Mouse (Mus musculus) heart, adult 18-20 months (tissue): ENCODE data around the gene Trappc3. TPM values are rescaled to one million over a fixed set of nuclear protein-coding genes. Genes with fewer than 3 reads are reported as not detected.

Experiments used
- DNase-seq, 2 experiments: peaks; one replicate each; pipeline ENCODE4 v3.0.0; 2021 to 2022; ENCODE audit warnings: mixed read lengths in 1 of 2
- total RNA-seq, 2 experiments: library from RNA; stranded (reverse); gene quantifications; 2 replicates each; pipeline ENCODE4 v1.2.3; 2021

The Trappc3 gene
- total RNA-seq, 2 experiments from 2014 or later = 46.2 to 56.9 TPM

DNA sequence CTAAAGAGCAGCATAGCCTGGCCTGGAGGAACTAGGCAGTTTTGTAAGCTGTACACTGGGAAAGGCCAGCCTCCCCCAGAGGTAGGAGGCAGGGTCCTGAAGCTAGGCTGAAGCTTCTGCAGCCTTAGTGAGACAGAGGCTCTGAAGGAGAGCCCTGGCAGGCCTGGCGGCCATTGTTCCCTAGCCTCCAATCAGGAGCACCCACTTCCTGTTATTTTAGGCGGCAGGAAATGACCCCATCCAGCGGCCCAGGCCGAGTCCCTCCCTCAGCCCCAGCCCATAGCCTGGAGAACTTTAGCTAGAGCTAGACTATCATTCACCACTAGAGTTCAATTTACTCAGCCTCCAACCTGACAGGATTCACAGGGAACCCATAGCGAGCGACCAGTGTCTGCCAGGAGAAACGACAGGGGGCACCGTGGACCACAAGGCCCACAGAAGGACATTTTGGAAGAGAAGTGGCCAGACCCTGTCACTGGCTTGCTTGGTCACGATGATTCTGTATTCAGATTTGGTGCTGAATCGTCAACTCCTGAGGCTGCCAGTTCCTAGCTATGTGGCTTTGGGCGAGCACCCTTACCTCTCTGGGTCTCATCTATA is 10.4 kb upstream of the Trappc3 start:
- DNase-seq = peak; percentile 75 to 88

DNA sequence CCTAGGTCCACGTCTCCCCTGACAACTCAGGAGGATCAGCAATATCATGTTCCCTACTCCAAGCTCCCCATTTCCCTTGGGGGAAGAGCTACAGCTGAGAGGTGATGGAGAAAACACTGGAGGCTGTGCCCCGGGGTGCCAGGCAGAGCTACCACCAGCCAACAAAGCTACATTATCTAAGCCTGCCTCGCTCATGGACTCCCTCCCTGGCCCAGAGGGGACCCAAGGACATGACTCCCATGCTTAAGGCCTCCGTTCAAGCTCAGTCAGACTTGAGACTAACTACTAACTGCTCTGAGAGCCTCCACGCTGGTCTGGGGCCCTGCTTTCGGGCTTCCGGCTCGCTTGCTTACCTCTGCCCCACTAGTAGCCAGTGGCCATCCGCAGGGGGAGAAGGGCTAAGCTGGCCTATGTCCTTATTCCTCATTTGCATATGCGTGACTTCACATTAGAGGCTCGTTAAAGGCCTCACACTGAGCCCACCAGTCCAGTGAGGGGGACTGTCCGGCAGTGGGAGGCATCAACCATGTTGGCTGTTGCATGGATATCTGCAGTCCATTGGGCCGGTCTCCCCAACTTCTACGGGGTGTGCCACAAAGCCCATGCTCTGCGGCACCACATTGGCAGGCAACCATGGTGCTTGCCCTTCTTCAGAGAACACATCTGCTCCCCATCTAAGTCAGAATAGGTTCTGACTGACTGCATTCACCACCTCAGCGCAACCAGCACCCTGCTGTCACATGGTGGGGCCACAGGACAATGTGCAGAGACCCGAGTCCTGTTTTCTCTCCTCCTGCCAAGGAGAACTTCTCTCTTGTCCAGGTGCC is 9.5 kb upstream of the Trappc3 start:
- DNase-seq = no peak

DNA sequence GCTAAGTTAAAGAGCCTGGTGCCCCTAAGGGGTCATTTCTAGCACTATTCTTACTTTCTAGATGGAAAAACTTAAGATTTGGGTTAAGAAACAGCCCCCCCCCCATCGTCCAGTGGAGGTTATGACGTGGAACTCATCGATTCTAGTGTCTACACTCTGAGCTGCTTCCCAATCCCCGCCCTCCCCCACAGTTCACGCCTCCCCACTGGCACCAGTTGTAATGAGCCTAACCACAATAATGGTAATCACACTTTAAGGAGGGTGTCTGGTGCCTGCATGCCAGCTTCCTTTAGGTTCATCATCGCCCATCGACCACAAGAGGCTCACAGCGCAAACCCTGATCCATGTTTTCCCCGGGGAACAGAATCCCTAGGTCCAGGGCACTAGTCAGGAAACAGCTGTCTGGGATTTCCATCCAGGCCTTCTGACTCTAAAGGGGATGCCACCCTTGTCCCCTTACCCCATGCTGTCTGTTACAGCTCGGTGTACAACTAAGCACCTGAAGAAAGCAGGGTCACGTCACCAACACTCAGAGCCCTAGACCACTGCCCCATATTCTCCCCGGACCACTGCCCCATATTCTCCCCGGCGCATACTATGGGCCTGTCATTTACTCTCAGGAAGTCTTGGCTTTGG is 8.4 kb upstream of the Trappc3 start:
- no peak for DNase-seq

DNA sequence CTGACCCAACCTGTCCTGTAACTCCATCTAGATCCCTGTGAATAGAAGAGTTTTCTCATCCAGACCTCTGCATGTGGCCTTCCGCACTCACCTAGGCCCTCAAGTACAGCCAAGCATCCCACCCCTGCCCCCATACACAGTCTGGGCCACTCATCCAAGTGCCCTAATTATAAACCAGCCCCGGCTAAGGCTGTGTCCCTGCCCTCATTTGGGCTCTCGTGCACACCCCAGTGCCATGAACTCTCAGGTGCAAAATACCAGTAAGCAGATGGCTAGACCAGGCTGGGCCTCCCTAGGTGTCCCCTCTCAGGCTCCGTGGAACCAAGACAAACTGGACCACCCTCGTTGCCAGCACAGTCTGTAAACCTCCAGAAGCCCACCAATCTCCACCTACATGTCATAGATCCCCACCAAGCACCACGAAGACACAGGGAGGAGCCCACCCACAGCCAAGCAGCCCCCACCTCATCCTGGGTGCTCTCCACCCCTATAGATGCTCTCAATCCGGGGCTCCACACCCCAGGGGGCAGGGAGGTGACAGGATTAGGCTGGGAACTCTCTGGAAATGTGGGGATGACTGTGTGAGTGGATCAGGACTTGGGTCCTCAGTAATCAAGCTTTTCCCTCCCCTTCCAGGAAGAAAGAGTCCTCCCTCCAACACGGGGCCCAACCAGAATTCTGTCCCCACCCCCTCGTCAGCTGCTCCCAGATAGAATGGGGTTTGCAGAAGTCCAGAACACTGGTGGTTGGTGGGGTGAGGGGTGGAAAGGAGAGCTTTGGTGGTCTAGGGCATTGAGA is 7.6 kb upstream of the Trappc3 start:
- peak; percentile 82 to 88 for DNase-seq

DNA sequence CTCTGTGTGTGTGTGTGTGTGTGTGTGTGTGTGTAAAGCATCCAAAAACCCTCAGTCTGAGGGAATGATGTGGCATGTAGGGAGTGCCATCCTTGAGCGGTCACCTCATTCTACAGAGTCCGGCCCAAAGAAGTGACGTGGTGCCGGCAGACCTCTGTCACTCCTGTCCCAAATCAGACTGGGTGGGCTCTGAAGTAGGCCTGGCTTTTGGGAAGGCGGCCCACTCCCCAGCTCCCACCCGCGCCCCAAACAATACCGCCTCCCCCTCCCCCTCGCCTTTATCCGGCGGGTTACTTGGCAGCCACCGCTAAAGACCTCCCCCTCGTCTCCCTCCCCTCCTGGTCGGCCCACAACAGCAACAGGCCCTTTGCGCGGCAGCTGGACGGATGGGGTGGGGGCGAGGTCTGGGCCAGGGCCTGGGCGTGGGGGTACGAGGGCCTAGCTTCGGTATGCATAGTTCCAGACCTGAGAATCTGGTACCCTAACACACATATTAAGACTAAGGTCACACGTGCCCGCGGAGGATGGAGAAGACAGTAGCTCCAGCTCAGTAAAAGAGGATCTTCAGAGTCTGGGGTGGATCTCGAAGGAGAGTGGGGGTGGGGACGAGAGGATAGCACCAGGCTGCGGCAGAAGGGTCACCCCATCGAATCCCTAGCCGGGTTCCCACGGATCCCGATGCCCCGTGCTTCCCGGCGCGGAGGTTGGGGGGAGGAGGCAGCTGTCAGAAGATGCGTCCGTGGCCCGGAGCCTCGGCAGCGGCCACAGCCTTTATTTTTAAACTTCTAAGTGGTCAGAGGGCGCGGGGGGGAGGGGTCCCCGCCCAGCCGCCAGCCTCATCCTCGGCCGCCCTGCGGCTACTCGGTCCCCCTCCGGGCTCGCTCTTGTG is 6.8 kb upstream of the Trappc3 start:
- DNase-seq = peak; percentile 64 to 67

DNA sequence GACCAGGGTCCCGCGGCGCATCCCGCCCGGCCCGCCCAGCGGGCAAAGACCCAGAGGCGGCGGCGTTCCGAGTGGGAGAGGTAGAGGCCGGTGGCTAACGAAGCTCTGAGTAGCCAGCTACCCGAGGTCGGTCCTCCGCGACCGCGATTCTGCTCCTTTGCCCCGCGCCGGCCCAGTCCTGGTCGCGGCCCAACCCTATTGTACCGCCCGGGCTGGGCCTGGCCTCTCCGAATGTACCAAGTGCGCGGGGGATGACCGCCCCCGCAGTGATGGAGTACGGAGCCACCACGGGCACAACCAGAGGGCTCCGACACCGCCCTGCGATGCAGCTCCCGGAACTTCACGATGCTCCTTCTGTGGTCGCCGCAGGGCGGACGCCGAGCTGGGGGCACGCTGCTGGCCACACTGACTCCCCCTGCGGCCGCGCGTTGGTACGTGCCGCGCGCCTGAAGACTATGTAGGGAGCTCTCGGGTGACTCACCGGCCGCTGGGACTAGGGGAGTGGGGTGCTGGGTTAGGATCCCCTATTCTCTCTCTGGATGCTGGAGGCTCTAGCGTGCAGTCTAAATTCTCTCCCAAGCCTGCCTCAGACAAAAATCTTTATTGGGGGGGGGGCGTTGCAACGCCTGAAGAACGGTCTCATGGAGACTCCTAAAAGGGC is 5.9 kb upstream of the Trappc3 start, which contains the start of gene Map7d1:
Map7d1 (minus strand) TSS at position 213 of the 661 bp plus-strand sequence.
- DNase-seq = peak; percentile 93 to 94

DNA sequence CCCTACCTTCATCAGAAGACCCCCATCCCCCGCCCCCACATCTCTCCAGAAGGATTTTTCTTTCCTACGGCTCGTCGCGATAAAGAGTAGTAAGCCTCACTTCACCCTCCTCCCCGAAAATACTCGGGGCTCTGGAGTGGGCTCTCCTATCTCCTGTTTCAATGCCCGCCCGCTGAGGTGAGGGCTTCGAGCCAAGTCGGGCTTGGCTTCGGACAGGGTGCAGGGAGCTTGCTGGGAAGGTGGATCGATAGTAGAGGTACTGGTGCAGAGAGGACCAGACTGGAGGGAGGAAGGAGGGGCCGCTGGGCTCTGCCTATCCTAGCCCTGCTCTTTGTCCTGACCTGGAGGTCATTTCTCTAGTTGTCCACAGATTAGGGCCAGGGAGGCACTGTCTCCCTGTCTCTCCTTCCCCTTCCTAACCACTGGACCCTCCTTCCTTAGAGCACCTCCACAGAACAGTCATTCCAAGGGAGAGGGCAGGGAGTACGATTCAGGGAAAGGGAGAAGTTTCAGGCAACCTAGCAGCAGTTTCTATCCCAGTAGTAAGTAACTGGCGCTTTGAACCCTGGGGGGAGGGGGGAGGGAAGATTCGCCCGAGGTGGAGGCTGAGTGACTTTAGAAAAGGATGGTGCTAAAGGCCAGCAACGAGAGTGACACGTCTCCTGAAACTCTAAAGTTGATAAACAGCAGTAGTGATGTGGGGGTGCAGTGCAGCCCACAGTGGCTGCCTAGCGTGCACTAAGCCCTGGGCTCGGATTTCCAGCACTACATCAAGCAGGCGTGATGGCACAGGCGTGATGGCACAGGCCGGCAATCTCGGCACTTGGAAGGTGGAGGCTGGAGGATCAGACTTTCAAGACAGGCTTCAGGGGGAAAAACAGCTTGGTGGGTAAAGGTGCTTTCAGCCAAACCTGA is 4.9 kb upstream of the Trappc3 start:
- DNase-seq = peak; percentile 73 to 77

DNA sequence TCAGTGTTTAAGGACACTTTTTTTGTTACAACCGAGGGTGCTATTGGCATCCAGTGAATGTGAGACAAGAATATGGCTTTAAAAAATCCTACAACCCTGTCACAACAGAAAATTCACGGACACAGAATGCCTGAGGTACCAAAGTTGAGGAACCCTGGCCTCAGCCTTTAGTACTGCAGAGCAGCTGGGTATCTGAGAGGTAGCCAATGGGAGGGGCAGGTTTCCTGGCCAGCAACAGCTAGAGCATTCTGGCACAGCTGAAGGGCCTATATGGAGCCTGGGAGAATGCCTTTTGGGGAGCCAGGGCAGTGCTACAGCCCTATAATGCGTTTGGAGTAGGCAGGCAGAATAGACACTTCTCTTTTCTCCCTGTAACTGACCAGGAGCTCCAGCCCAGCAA is 3.1 kb upstream of the Trappc3 start:
- peak; percentile 64 to 75 for DNase-seq

DNA sequence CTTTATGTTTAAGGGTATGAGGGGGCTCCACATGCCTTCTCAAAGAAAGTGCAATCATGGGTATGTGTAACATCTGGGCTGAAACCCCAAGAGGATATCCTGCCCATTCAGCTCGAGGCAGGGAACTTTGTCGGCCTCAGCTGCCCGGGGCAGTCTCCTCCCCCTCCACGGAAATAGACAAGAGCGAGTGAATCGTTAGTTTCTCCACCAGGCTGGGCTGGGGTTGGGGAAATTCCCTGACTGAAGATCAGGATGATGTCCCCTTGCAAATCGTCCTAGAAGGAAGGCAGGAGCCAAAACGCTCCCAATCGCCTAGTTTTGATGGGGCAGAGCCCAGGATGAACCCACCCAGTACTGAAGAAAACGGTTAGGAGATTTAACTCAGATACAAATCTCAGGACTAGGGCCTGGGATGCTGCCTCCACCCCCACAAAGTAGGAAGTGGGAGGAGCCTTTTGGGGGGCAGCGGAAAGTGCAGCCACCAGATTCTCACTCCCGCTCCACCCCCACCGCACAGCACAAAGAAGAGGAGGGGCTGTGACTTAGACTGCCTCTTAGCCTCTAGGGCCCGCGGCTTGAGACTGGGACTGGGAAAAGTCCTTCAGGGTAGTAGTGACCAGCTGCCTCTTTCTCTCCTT is 2.5 kb upstream of the Trappc3 start:
- peak; percentile 91 to 95 for DNase-seq

DNA sequence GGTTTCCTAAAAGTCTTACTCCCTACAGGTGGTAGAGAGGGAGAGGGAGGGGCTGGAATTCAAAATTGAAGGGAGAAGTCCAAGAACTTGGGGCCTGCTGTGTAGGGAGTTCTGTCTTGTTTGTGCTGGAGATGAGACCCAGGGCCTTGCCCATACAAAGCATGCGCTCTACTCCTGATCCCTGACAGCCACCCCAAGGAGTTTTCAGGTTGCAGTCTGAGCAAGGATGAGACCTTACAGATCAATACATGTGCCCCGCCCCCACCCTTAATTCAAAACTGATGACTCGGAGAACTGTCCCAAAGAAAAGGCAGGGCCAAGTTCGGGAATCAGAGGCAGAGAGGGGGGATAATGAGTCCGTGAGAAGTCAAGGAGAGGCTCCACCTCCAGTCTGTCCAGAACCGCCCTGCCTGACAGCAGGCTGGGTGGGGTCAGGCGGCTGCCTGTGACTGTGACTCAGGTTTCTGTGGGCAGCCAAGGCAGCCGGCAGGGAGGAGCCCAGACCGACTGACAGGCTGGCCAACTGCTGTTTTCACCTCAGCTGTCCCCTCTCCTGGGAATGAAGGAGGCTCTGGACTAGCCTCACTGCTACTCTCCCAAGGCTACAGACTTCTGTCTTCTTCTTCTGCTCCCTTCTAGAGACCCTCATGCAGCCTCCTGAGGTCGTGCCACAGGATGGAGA is 1.5 kb upstream of the Trappc3 start:
- peak; percentile 87 to 96 for DNase-seq

DNA sequence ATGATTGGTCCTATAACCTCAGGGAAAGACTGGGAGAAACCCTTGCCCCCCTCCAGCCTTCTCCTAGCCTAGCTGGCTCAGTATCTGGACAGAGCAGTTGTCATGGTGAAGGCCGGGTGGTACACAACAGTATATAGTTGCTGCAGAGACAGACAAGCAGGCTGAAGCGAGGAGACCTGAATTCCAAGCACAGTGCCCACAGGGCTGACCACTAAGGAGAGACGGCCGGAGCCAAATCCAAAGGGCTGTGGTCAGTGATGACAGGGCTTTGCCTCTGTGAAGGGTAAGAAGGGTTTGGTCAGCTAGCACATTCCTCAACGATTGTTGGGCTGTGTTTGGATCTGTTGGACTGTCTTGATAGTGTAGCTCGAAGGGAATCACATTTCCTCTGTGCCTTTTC is 859 bp upstream of the Trappc3 start:
- no peak for DNase-seq

DNA sequence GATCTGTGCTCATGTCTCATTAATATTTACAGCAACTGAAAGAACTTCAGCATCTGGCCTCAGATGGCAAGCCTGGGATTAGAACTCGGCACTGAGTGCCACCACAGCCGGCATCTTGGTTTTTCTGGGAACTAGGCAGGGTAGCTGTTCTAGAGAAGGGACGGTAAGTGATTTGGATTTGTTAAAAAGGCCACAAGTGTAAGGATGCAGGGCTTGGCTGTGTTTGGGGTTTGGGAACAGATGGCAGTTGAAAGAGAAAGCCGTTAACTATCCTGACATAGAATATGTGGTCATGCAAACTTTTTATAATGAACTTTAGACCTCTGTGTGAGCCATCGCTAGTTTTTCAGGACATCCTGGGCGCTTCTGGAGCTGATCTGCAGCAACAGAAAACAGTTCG is 450 bp upstream of the Trappc3 start:
- DNase-seq = no peak

DNA sequence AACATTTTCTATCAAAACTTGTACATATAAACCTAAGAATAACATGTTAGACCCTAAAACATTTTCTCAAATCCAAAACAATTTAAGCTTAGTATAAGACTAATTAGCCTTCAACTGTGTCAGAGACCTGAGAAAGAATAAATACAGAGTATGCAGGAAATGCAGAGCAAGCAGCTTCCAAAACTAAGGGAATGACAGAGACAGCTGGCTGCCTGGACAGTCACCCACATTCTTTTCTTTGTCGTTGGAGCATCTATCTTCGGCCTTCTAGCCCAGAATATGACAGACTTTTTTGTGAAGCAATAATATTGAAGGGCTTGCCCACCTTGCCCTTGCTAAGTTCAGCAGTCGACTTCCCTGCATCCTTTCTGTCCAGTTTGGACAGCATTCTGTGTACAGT is 7.2 kb downstream of the Trappc3 start:
- no peak for DNase-seq

DNA sequence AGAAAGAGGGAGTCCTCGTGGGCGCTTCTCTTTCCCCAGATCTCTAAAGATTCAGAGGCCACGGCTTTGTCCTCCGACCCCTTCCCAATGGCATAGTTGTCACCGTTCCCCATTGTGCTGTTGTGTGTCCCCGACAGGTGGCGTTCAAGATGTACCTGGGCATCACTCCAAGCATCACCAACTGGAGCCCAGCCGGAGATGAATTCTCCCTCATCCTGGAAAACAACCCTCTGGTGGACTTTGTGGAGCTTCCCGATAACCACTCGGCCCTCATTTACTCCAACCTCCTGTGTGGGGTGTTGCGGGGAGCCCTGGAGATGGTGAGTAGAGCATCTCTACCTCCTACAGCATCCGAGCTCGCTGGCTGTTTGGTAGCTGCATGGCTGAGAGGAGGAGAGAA is 11.6 kb downstream of the Trappc3 start:
- DNase-seq = no peak

DNA sequence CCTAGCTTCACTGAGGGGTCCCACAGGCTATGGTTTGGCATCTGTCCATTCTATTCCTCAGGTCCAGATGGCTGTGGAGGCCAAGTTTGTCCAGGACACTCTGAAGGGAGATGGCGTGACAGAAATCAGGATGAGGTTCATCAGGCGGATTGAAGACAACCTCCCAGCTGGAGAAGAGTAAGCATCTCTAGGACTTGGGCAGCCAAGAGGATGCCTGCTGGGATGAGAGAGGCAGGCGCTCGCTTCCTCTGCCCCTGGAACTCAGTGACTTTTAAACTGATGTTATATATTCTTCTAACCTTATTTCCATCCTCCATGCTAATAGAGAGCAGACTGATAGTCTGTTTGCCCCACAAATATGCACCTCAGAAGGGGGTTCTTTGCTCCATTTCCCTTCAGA is 13.0 kb downstream of the Trappc3 start:
- no peak for DNase-seq

DNA sequence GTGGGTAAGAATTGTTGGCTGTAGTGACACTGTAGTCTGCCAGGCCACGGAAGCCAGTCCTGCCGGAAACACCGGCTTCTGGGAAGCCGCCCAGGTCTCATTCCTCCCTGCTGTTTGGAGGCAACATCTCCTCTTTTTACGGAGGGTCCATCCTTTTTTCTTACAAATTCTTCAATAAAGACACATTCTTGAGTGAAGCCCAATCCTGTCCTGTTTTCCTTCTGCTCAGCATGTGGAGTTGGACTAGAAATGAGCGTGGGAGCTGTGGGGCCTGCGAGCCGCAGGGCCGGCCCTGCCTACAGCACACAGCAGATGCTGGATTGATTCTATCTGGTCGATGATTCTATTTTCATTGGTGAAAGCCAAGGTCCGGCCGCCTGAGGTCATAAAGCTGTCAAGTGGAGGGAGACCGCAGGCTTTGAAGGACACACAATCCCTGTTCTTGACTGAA is 13.6 kb downstream of the Trappc3 start:
- DNase-seq = peak; percentile 45 to 63

DNA sequence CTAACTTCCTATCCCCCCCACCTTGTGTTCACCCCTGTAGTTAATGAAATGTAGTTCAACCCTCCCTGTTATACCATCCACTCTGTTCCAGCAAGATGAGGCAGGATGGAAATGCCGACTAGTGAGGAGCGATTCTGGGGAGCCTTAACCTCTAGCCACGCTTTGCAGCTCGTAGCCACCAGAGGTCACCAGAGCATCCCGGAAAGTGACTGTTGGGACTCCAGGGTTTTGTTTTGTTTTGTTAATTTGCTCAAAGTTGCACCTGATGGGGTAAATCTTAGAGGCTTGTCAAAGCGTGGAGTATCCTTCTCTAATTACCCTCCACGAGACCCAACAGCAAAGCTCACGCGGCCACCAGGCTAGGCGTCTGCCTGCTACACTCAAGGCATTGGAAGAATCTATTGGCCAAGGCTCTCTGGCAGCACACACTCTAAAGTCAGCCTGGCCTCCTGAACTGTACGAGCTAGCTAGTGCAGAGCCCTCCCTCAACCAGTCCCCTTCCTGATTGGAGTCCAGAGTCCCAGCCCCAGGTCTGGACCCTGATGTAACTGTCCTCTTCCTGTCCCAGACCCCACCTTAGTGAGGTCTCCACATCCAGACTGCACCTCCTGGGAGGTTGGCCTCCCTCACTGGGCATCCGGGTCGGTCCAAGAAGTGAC is 15.9 kb downstream of the Trappc3 start:
- peak; percentile 49 to 76 for DNase-seq

DNA sequence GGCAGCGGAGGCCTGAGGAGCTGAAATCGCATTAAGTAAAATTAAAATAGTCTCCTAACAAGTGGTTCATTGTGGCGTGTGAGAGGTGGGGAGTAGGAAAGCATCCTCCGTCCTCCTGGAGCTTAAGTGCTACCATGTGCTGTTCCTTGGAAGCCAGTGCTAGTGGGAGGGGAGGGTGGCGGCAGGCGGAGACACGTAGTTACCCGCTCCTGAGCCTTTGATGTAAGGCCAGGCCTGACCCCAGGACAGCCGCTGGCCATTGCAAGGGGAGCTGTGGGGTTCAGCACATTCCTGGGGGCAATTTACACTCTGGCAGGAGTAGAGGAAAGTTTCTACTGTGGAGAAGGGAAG is 16.4 kb downstream of the Trappc3 start:
- no peak for DNase-seq
